Mouse (Mus musculus): ENCODE data around the gene Rhbdl1.
"Not testable (repeated sequence)": the region's sequence is repeated elsewhere in the genome, so short reads cannot be mapped to it uniquely, and the experiment has no call there.

Rhbdl1 gene

DNA sequence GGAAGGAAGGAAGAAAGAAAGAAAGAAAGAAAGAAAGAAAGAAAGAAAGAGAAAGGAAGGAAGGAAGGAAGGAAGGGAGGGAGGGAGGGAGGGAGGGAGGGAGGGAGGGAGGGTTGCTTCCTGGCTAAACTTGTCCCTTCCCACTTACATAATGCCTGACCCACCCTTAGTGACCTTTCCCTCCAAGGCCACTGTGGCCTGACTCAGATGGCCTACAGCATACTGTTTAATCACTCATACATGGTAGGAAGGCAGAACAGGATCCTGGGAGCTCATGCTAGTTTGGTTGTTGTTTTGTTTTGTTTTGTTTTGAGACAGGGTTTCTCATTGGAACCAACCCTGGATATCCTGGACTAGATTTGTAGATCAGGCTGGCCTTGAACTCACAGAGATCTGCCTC is 34.5 kb upstream of the Rhbdl1 start:
- not testable (repeated sequence) for DNase-seq

GRCm38 (mm10) chr17:25869954-25870353 is 32.9 kb upstream of the Rhbdl1 start:
- DNase-seq: no peak

GRCm38 (mm10) chr17:25869498-25869897 is 32.4 kb upstream of the Rhbdl1 start:
- no peak for DNase-seq

DNA sequence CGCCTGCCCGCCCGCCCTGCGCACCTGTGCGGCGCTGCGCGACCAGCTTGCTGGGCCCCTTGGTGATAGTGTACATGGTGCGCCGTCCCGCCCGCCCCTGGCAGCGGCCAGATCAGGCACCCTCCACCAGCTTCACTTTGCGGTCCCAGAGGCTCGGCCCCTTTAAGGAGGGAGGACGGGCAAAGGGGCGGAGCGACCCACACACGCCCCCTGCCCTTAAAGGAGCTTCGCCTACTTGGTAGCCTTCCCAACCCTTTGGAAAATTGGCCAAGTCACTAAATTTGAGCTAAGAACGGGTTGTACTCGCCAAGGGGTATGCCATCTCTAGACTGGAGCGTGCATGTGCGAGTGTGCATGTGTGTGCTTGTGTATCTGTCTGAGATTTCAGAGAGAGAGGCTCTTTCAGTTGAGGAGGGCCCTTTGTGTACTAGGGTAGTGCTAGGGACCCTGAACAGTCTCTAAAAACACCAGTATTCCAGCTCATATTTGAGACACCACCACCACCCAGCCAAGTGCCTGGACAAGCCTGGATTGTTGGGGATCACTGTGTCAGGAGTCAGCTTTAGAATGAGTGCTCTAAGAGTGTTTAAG is 31.6 kb upstream of the Rhbdl1 start, which contains the start of gene Mcrip2:
Gene Mcrip2, minus strand, starts transcription at position 164 of the 591 bp plus-strand sequence.
- DNase-seq: peak; percentile 78

- DNase-seq: no peak
Observed at GRCm38 (mm10) chr17:25867836-25868600, 30.9 kb upstream of the Rhbdl1 start.

DNA sequence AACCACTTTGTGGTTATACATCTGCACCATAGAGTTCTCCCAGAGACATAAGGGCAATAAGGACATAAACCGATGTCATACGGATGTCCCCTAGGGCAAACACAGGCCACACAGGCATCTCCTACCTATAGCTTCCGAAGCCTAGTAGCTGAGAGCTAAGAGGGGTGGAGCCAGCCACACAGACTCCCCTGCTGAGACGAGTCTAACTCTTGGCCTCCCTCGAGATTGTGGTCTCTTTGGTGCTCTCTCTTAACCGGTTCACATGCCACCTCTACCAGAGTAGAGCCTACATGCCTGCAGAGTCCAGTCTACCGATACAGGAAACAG is 30.4 kb upstream of the Rhbdl1 start:
- DNase-seq: peak; percentile 45

DNA sequence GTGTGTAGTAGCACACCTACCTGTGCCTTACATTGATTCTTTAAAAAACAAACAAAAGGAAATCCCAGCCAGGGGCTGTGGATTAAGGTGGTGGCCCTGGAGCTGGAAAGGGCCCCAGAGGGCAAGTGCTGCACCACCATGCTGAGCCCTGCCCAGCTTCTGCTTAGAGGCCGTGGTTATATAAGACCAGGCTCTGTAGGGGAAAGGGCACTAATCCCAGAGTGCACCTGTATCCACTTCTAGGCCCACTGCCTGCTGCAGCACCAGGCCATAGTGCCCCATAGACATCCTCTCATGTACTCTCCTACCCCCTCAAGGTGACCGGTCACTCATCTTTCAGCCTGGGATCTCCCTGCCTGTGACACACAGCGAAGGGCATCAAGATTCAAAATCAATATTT is 29.1 kb upstream of the Rhbdl1 start:
- DNase-seq: no peak

GRCm38 (mm10) chr17:25865288-25865687 is 28.2 kb upstream of the Rhbdl1 start:
- no peak for DNase-seq

GRCm38 (mm10) chr17:25864311-25864710 is 27.2 kb upstream of the Rhbdl1 start:
- no peak for DNase-seq

- no peak for DNase-seq
Observed at GRCm38 (mm10) chr17:25863681-25864080, 26.6 kb upstream of the Rhbdl1 start.

- no peak for DNase-seq
Observed at GRCm38 (mm10) chr17:25861704-25862612, 24.9 kb upstream of the Rhbdl1 start.

- DNase-seq: peak; percentile 87
Observed at GRCm38 (mm10) chr17:25860832-25861703, 24.0 kb upstream of the Rhbdl1 start, which contains the start of gene Wdr90. TSS of gene Wdr90 (minus strand) at chr17:25861501.

GRCm38 (mm10) chr17:25860229-25860628 is 23.1 kb upstream of the Rhbdl1 start:
- no peak for DNase-seq

DNA sequence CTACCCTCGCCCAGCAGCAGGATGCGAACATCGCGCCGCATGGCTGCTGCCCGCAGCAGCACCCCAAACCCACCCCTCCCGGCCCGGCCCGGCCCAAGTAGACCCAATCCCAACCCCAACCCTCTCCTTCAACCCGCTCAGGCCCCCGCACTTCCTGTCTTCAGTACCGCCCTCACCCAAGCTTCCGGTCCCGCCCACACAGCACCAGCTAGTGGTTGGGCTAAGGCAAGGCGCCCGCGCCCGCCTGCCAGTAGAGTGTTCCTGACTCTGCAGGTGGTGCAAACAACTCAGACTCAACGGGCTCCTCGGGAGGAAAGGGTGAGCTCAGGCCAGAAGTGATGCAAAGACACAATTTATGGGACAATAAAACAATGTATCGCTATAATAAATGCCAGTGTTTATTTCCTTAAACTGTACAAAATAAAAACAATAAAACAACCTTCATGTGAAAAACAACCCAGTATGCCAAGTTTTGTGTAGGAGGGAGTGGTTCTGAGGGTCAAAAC is 7.4 kb upstream of the Rhbdl1 start, which contains the start of gene Rhot2:
Gene Rhot2, minus strand, starts transcription at position 456 of the 506 bp plus-strand sequence.
- DNase-seq: peak; percentile 97

DNA sequence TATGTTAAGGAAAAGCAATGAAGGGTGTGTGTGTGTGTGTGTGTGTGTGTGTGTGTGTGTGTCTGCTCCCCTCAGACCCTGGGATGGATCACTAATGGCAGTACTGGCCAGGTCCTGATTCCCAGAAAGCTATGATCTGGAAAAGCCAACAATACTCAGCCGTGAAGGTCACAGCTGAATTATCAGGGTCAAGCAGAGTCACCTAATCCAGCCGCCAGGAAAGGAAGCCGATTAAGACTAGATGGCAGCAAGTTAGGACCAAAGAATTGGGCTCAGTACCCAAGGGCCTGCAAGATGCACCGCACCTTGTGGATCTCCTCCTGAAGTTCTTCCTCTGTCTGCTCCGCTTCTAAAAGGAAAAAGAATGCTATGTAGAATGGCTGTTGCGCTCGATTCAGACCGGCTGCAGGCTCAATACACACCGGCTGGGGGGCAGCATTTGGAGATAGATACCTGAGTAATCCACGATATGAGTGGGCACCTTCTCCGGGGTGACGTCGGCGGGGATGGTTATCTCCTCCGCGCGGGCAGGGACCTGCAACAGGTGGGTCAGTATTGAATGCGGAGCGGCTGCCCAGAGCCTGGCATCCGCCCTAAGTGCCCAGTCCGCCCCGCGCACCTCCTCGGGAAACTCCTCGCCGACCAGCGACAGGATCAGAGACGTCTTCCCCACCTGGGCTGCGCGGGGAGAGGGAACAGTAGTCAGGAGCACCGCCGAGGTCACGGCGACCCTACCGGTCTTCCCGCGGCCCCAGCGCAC is 6.7 kb upstream of the Rhbdl1 start:
- DNase-seq: no peak

DNA sequence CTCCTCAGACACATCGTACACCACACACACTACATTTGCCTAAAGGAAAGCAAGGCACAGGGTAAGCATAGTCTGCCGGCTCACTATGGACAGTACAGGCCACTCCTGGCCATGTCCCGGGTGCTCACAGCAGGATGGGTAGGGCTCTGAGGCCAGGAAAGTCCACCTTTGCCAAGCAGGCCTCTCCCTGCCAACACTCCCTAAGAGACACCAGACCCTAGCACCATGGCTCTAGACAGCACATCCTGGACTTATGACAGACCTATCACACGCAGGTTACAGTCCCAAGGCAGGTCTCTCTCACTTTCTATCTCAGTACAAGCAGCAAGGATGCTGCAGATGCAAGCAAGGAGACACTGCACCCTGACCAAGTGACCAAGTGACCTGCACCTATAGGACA is 6.0 kb upstream of the Rhbdl1 start:
- no peak for DNase-seq

GRCm38 (mm10) chr17:25842509-25842908 is 5.4 kb upstream of the Rhbdl1 start:
- no peak for DNase-seq

DNA sequence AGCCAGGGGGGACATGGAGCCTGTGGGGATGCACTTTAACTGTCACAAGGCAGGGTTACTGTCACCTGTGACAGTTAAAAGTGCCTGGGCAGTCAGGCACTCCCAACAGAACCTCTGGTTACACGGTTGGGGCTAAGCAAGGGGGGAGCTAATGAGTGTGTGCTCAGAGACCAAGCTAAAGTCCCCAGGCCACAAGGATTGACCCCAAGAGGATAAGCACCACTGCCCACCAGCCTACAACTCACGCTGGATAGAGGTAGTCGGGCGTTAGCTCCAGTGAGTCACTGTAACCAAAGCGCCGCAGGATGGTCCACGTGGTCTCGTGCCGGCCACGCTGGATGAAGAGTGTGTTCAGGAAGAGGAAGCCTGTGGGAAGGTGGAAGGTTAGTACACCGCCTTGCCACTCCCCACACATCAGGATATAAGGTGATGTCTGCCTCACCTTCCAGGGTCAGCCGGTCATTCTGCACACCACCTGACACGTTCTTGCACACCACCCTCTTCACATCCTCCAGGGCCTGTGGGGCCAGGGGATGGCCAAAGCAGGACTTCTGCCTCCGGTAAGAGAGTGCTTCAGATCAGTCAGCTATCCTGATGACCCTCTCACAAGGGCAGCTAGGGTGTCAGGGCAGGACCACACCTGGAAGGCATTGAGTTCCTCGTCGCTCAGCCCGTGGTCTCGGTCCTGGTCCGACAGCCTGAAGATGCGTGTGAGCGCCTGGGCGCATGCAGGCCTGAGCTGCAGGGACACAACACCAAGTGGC is 4.2 kb upstream of the Rhbdl1 start, which contains the start of gene Gm20683:
Gene Gm20683, minus strand, starts transcription at position 647 of the 764 bp plus-strand sequence.
- DNase-seq: no peak

DNA sequence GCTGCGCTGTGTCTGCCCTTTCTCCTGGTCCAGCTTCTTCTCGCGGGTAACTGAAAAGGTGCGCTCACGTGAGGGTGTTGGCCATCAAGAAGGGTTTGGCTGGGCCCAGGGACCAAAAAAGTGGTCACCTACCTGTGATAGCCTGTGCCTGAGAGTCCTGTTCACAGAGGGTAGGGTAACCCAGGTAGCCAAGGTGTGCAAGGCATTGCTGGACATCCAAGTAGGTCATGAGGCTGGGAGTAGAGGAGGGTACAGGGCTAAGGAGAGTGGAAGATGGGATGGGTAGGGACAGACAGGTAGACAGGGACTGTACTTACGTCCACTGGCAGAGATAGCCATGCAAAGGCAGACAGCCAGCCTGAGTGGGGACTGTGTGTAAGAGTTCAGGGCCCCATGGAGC is 3.4 kb upstream of the Rhbdl1 start:
- no peak for DNase-seq

GRCm38 (mm10) chr17:25839455-25840235 is 2.5 kb upstream of the Rhbdl1 start:
- DNase-seq: no peak
